In genomic region chr10:88513574-88514135, GRCm38 (mm10) we compare ENCODE assay signal across 15 mouse cellular contexts. TPM values are rescaled to one million over a fixed set of nuclear protein-coding genes. Genes with fewer than 3 reads are reported as not detected.
DNase-seq lines count a peak whose midpoint lies in the region; ATAC-seq and TF ChIP-seq lines count a peak whose summit lies in the region.
"Had no signal": no experiment of that assay in that cellular context is flagged by ENCODE, and none has a peak within 500 bp of the region (broad histone marks: within the 10 kb centered on the region; RNA-seq: fewer than 3 reads in every experiment).

No protein-coding gene starts in this region.

- ATAC-seq in forebrain, postnatal 0 days: no peak
- no peak for ATAC-seq in forebrain, embryonic 11.5 days (replicated peaks; ENCODE audit: low FRiP score)
- no peak for ATAC-seq in lung, postnatal 0 days
- ATAC-seq in liver, embryonic 12.5 days: no peak
- ATAC-seq: CD4-positive, CD25-positive, alpha-beta regulatory T cell, adult 4 months; forebrain, embryonic 16.5 days had no signal

- H3K4me1 ChIP-seq in forebrain, postnatal 0 days (ENCODE audit: insufficient read depth): no peaks in the 10 kb centered on the region
- no peaks in the 10 kb centered on the region for H3K4me1 ChIP-seq in forebrain, embryonic 11.5 days (replicated peaks; ENCODE audit: control insufficient read depth, insufficient read depth, low read length)
- H3K4me1 ChIP-seq in lung, postnatal 0 days (ENCODE audit: insufficient read depth, low read depth, low read length): 0 out of 2 replicates have a peak, but pooled peaks cover 2% of the 10 kb centered on the region
- peaks cover 23% of the 10 kb centered on the region; the same call in 1 of the 2 replicates for H3K4me1 ChIP-seq in kidney, adult 2 months (ENCODE audit: control insufficient read depth, insufficient read depth, low read length)
- H3K4me1 ChIP-seq in liver, embryonic 12.5 days: peaks cover 7% of the 10 kb centered on the region; the same call in 1 of the 2 replicates
- H3K4me1 ChIP-seq: embryonic facial prominence, embryonic 15.5 days; hindbrain, embryonic 13.5 days; limb, embryonic 13.5 days had no signal

- no peak for TF ChIP-seq POLR2A in kidney, adult 2 months (IDR thresholded peaks at IDR 0.05; ENCODE audit: low read depth, low read length)

- no peaks in the 10 kb centered on the region for H3K36me3 ChIP-seq in forebrain, postnatal 0 days (ENCODE audit: insufficient read depth)
- no peaks in the 10 kb centered on the region for H3K36me3 ChIP-seq in forebrain, embryonic 11.5 days (ENCODE audit: control insufficient read depth, insufficient read depth, low read length)
- no peaks in the 10 kb centered on the region for H3K36me3 ChIP-seq in lung, postnatal 0 days (ENCODE audit: insufficient read depth, low read length)
- no peaks in the 10 kb centered on the region for H3K36me3 ChIP-seq in kidney, adult 2 months (ENCODE audit: control insufficient read depth, insufficient read depth, low read length)
- H3K36me3 ChIP-seq in liver, embryonic 12.5 days: no peaks in the 10 kb centered on the region
- H3K36me3 ChIP-seq: embryonic facial prominence, embryonic 15.5 days; heart, embryonic 10.5 days; hindbrain, embryonic 13.5 days; limb, embryonic 13.5 days had no signal

- H3K4me2 ChIP-seq in forebrain, postnatal 0 days (ENCODE audit: low read depth): no peak overlapping the region
- H3K4me2 ChIP-seq in forebrain, embryonic 11.5 days (ENCODE audit: low read depth, low read length, severe bottlenecking): no peak overlapping the region
- H3K4me2 ChIP-seq in lung, postnatal 0 days (replicated peaks; ENCODE audit: low read depth, low read length): no peak overlapping the region
- no peak overlapping the region for H3K4me2 ChIP-seq in liver, embryonic 12.5 days
- H3K4me2 ChIP-seq: embryonic facial prominence, embryonic 15.5 days; hindbrain, embryonic 13.5 days; limb, embryonic 13.5 days had no signal

- no peak overlapping the region for H3K27ac ChIP-seq in forebrain, postnatal 0 days (ENCODE audit: low read depth, low read length)
- H3K27ac ChIP-seq in forebrain, embryonic 11.5 days (ENCODE audit: low read depth, low read length): no peak overlapping the region
- H3K27ac ChIP-seq in lung, postnatal 0 days (ENCODE audit: low read length): no peak overlapping the region
- H3K27ac ChIP-seq in kidney, adult 2 months (ENCODE audit: insufficient read depth, low read depth, low read length): peak overlapping the region; percentile 95
- H3K27ac ChIP-seq in liver, embryonic 12.5 days: no peak overlapping the region
- H3K27ac ChIP-seq: embryonic facial prominence, embryonic 15.5 days; heart, embryonic 10.5 days; hindbrain, embryonic 13.5 days; limb, embryonic 13.5 days had no signal

- TF ChIP-seq CTCF in forebrain, postnatal 0 days (IDR thresholded peaks at IDR 0.05; ENCODE audit: low read depth): no peak
- TF ChIP-seq CTCF in lung, postnatal 0 days (IDR thresholded peaks at IDR 0.05): no peak
- TF ChIP-seq CTCF in kidney, adult 2 months (conservative IDR thresholded peaks at IDR 0.05; ENCODE audit: insufficient read depth, insufficient read length, low read depth, low read length): no peak; the same call in 1 of the 2 replicates

- no peak for TF ChIP-seq EP300 in lung, postnatal 0 days (IDR thresholded peaks at IDR 0.05)

- H3K9me3 ChIP-seq in forebrain, postnatal 0 days (ENCODE audit: low read length): no peaks in the 10 kb centered on the region
- H3K9me3 ChIP-seq in forebrain, embryonic 11.5 days (ENCODE audit: control insufficient read depth, low read length): no peaks in the 10 kb centered on the region
- H3K9me3 ChIP-seq in lung, postnatal 0 days (ENCODE audit: low read length): no peaks in the 10 kb centered on the region
- H3K9me3 ChIP-seq in liver, embryonic 12.5 days (replicated peaks): no peaks in the 10 kb centered on the region
- H3K9me3 ChIP-seq: embryonic facial prominence, embryonic 15.5 days; heart, embryonic 10.5 days; hindbrain, embryonic 13.5 days; limb, embryonic 13.5 days had no signal

- no peak overlapping the region for H3K9ac ChIP-seq in forebrain, postnatal 0 days
- H3K9ac ChIP-seq in forebrain, embryonic 11.5 days (ENCODE audit: low read length): no peak overlapping the region
- H3K9ac ChIP-seq in lung, postnatal 0 days (replicated peaks; ENCODE audit: low read depth): no peak overlapping the region
- H3K9ac ChIP-seq in liver, embryonic 12.5 days: no peak overlapping the region
- H3K9ac ChIP-seq: embryonic facial prominence, embryonic 15.5 days; hindbrain, embryonic 13.5 days; limb, embryonic 13.5 days had no signal

- H3K4me3 ChIP-seq in forebrain, postnatal 0 days (ENCODE audit: low read depth, low read length): no peak overlapping the region
- H3K4me3 ChIP-seq in forebrain, embryonic 11.5 days (ENCODE audit: low read depth, low read length): no peak overlapping the region
- no peak overlapping the region for H3K4me3 ChIP-seq in lung, postnatal 0 days (ENCODE audit: low read depth, low read length)
- no peak overlapping the region for H3K4me3 ChIP-seq in kidney, adult 2 months (ENCODE audit: insufficient read depth, low read depth, low read length)
- no peak overlapping the region for H3K4me3 ChIP-seq in liver, embryonic 12.5 days
- H3K4me3 ChIP-seq: embryonic facial prominence, embryonic 15.5 days; heart, embryonic 10.5 days; hindbrain, embryonic 13.5 days; limb, embryonic 13.5 days had no signal

- WGBS in forebrain, postnatal 0 days: 68% methylated on average over 8 of the region's 8 CpGs
- 76% methylated on average over 8 of the region's 8 CpGs for WGBS in forebrain, embryonic 11.5 days
- 68% methylated on average over 8 of the region's 8 CpGs for WGBS in lung, postnatal 0 days
- 46% methylated on average over 8 of the region's 8 CpGs for WGBS in kidney, adult 2 months
- WGBS in liver, embryonic 12.5 days (ENCODE audit: insufficient replicate concordance): 42% methylated on average over 8 of the region's 8 CpGs

- peak; percentile 5 for DNase-seq in forebrain, postnatal 0 days
- DNase-seq in forebrain, embryonic 11.5 days (ENCODE audit: low spot score): no peak
- DNase-seq in lung, postnatal 36 days: peak; percentile 28
- no peak for DNase-seq in lung, postnatal 0 days (ENCODE audit: low spot score)
- DNase-seq in kidney, adult 2 months: peak; percentile 96
- DNase-seq in yolk sac, embryonic 10.5 days (ENCODE audit: low spot score): peak; percentile 28
- no peak for DNase-seq in cerebellum, postnatal 4 days (ENCODE audit: low spot score in 2 of 2)
- DNase-seq: cerebellum, adult 8-10 months had no signal

- H3K27me3 ChIP-seq in forebrain, postnatal 0 days (ENCODE audit: insufficient read depth, low read length): no peaks in the 10 kb centered on the region
- H3K27me3 ChIP-seq in forebrain, embryonic 11.5 days (ENCODE audit: control insufficient read depth, insufficient read depth, low read length): no peaks in the 10 kb centered on the region
- no peaks in the 10 kb centered on the region for H3K27me3 ChIP-seq in lung, postnatal 0 days (replicated peaks; ENCODE audit: insufficient read depth, low read length)
- H3K27me3 ChIP-seq in kidney, adult 2 months (replicated peaks; ENCODE audit: control insufficient read depth, insufficient read depth, low read length): no peaks in the 10 kb centered on the region
- no peaks in the 10 kb centered on the region for H3K27me3 ChIP-seq in liver, embryonic 12.5 days (replicated peaks)
- H3K27me3 ChIP-seq: embryonic facial prominence, embryonic 15.5 days; hindbrain, embryonic 13.5 days; limb, embryonic 13.5 days had no signal

RNA-seq across cellular contexts. Expression of gene Chpt1, which starts 9.8 kb away (rescaled TPM):
- total RNA-seq in forebrain, postnatal 0 days (2014; rRNA removed): 21.1 and 21.3 TPM in 2 replicates
- polyA plus RNA-seq in forebrain, postnatal 0 days (2015; fragmentation: Nextera tagmentation; extraction: Ambion mirVana): 13.6 and 19.3 TPM in 2 replicates
- polyA plus RNA-seq in forebrain, embryonic 11.5 days (2014; fragmentation: Nextera tagmentation; extraction: Ambion mirVana): 20.5 and 23.9 TPM in 2 replicates
- polyA plus RNA-seq in lung, postnatal 0 days (2015; fragmentation: Nextera tagmentation; extraction: Ambion mirVana): 120 and 125 TPM in 2 replicates
- polyA plus RNA-seq in kidney, adult 2 months (2012; rRNA removed): 524 and 550 TPM in 2 replicates
- polyA plus RNA-seq in liver, embryonic 12.5 days (2016; fragmentation: Nextera tagmentation; extraction: Ambion mirVana): 7.0 and 8.2 TPM in 2 replicates

RNA-seq across cellular contexts. Expression of gene Sycp3, which starts 54.3 kb away (rescaled TPM):
- 0.38 and 0.57 TPM in 2 replicates for total RNA-seq in forebrain, postnatal 0 days (2014; rRNA removed)
- 0.64 and 1.0 TPM in 2 replicates for polyA plus RNA-seq in forebrain, postnatal 0 days (2015; fragmentation: Nextera tagmentation; extraction: Ambion mirVana)
- 0.37 and 0.45 TPM in 2 replicates for polyA plus RNA-seq in forebrain, embryonic 11.5 days (2014; fragmentation: Nextera tagmentation; extraction: Ambion mirVana)
- not detected in 2 replicates for polyA plus RNA-seq in lung, postnatal 0 days (2015; fragmentation: Nextera tagmentation; extraction: Ambion mirVana)
- polyA plus RNA-seq in kidney, adult 2 months (2012; rRNA removed): not detected in 2 replicates
- 0.16 TPM in 1 of 2 replicates, not detected in the other for polyA plus RNA-seq in liver, embryonic 12.5 days (2016; fragmentation: Nextera tagmentation; extraction: Ambion mirVana)
- polyA plus RNA-seq: CD4-positive, CD25-positive, alpha-beta regulatory T cell, adult 4 months; embryonic facial prominence, embryonic 15.5 days; forebrain, embryonic 16.5 days; limb, embryonic 13.5 days had no signal

Comparison
In these comparisons a context has a peak if more than half of its experiments do, and no peak if none do; other contexts are left out.
1. DNase-seq: peak in forebrain, postnatal 0 days (single experiment), lung, postnatal 36 days (single experiment), kidney, adult 2 months (single experiment) and yolk sac, embryonic 10.5 days (single experiment); none in forebrain, embryonic 11.5 days (single experiment), lung, postnatal 0 days (single experiment) and cerebellum, postnatal 4 days (0 of 2).